Mouse (Mus musculus): ENCODE measurements at regions not wholly inside any gene's neighbourhood (a gene's known extent, or its start where the extent isn't known, plus 50 kb on each side); places are given as distances from the start of the nearest gene placed in this dataset.
"Not testable (repeated sequence)": the region's sequence is repeated elsewhere in the genome, so short reads cannot be mapped to it uniquely, and the experiment has no call there.

- Histone ChIP-seq H3K9ac (ENCODE audit: low read depth, low read length) (no peak overlapping the region), H3K9me3 (ENCODE audit: control insufficient read depth, low read length) (no peaks in the 10 kb centered on the region), H3K27ac (ENCODE audit: low read depth, low read length) (no peak overlapping the region), H3K4me2 (replicated peaks; ENCODE audit: low read depth, low read length) (no peak overlapping the region), H3K4me1 (ENCODE audit: control insufficient read depth, insufficient read depth, low read length) (peaks cover 9% of the 10 kb centered on the region), H3K4me3 (ENCODE audit: low read length) (no peak overlapping the region), H3K36me3 (ENCODE audit: control insufficient read depth, insufficient read depth, low read length) (no peaks in the 10 kb centered on the region), H3K27me3 (ENCODE audit: control insufficient read depth, insufficient read depth, low read length) (no peaks in the 10 kb centered on the region)
- no peak for ATAC-seq (ENCODE audit: low FRiP score, low TSS enrichment)
- WGBS: 89% methylated on average over 3 of the region's 3 CpGs
These were observed 126.4 kb downstream of the Tomm20 start for GRCm38 (mm10) chr8:126819261-126819660.

GRCm38 (mm10) chr8:126816155-126816554 lies 129.5 kb downstream of the Tomm20 start:
- no peak overlapping the region for H3K4me2 ChIP-seq (replicated peaks; ENCODE audit: low read depth, low read length)
- peaks cover 8% of the 10 kb centered on the region for H3K9me3 ChIP-seq (ENCODE audit: control insufficient read depth, low read length)
- no peak for ATAC-seq (ENCODE audit: low FRiP score, low TSS enrichment)
- 76% methylated on average over 3 of the region's 3 CpGs for WGBS
- no peaks in the 10 kb centered on the region for H3K27me3 ChIP-seq (ENCODE audit: control insufficient read depth, insufficient read depth, low read length)
- no peak overlapping the region for H3K9ac ChIP-seq (ENCODE audit: low read depth, low read length)
- no peaks in the 10 kb centered on the region for H3K36me3 ChIP-seq (ENCODE audit: control insufficient read depth, insufficient read depth, low read length)
- H3K4me3 ChIP-seq (ENCODE audit: low read length): no peak overlapping the region
- peaks cover 4% of the 10 kb centered on the region; the same call in 1 of the 2 replicates for H3K4me1 ChIP-seq (ENCODE audit: control insufficient read depth, insufficient read depth, low read length)
- H3K27ac ChIP-seq (ENCODE audit: low read depth, low read length): no peak overlapping the region

DNA sequence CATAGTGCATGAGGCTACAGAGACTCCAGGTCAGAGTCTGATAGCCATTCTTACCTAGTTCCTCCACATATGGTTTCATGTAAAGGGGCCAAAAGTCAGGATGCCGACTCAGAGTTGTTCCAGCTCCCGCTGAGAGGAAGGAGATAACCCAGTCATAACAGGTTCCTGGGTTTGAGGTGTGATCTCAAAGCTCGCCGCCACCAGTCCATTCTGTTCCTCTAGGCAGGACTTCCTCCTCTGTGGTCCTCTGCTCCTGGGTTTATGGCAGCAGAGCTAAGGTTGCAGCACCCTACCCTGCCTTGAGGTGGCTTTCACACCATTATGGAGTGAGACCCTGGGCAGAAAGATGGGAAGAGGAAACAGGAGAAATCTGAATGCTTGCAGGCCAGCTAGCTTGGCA lies 131.2 kb downstream of the Tomm20 start:
- H3K36me3 ChIP-seq (ENCODE audit: control insufficient read depth, insufficient read depth, low read length): no peaks in the 10 kb centered on the region
- no peak overlapping the region for H3K9ac ChIP-seq (ENCODE audit: low read depth, low read length)
- H3K4me1 ChIP-seq (ENCODE audit: control insufficient read depth, insufficient read depth, low read length): no peaks in the 10 kb centered on the region
- H3K9me3 ChIP-seq (ENCODE audit: control insufficient read depth, low read length): peaks cover 8% of the 10 kb centered on the region
- H3K27ac ChIP-seq (ENCODE audit: low read depth, low read length): no peak overlapping the region
- no peaks in the 10 kb centered on the region for H3K27me3 ChIP-seq (ENCODE audit: control insufficient read depth, insufficient read depth, low read length)
- ATAC-seq (ENCODE audit: low FRiP score, low TSS enrichment): no peak
- WGBS: 81% methylated on average over 4 of the region's 4 CpGs
- no peak overlapping the region for H3K4me2 ChIP-seq (replicated peaks; ENCODE audit: low read depth, low read length)
- H3K4me3 ChIP-seq (ENCODE audit: low read length): no peak overlapping the region

DNA sequence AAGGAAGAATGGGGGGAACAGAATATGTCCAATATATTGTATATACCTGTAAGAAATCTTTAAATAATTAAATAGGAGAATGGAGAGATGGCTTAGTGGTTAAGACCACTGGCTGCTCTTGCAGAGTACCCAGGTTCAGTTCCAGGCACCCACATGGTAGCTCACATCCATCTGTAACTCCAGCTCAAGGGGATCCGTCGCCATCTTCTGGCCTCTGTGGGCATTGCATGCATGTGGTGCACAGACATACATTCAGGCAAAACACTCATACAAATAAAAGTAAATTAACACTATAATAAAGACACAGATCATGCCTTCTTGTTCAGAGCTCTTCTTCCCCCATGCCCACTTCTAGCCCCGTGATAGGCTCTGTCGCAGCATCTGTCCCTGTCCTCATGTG lies 132.0 kb downstream of the Tomm20 start:
- ATAC-seq (ENCODE audit: low FRiP score, low TSS enrichment): no peak
- H3K36me3 ChIP-seq (ENCODE audit: control insufficient read depth, insufficient read depth, low read length): no peaks in the 10 kb centered on the region
- WGBS: 82% methylated on average over 4 of the region's 4 CpGs
- no peak overlapping the region for H3K4me2 ChIP-seq (replicated peaks; ENCODE audit: low read depth, low read length)
- no peak overlapping the region for H3K27ac ChIP-seq (ENCODE audit: low read depth, low read length)
- peaks cover 8% of the 10 kb centered on the region for H3K9me3 ChIP-seq (ENCODE audit: control insufficient read depth, low read length)
- H3K27me3 ChIP-seq (ENCODE audit: control insufficient read depth, insufficient read depth, low read length): no peaks in the 10 kb centered on the region
- H3K9ac ChIP-seq (ENCODE audit: low read depth, low read length): no peak overlapping the region
- no peak overlapping the region for H3K4me3 ChIP-seq (ENCODE audit: low read length)
- no peaks in the 10 kb centered on the region for H3K4me1 ChIP-seq (ENCODE audit: control insufficient read depth, insufficient read depth, low read length)

- Histone ChIP-seq H3K4me1 (ENCODE audit: control insufficient read depth, insufficient read depth, low read length) (no peaks in the 10 kb centered on the region), H3K4me3 (ENCODE audit: low read length) (no peak overlapping the region), H3K27me3 (ENCODE audit: control insufficient read depth, insufficient read depth, low read length) (no peaks in the 10 kb centered on the region), H3K36me3 (ENCODE audit: control insufficient read depth, insufficient read depth, low read length) (no peaks in the 10 kb centered on the region), H3K9me3 (ENCODE audit: control insufficient read depth, low read length) (peaks cover 8% of the 10 kb centered on the region), H3K27ac (ENCODE audit: low read depth, low read length) (no peak overlapping the region), H3K4me2 (replicated peaks; ENCODE audit: low read depth, low read length) (no peak overlapping the region), H3K9ac (ENCODE audit: low read depth, low read length) (no peak overlapping the region)
- ATAC-seq (ENCODE audit: low FRiP score, low TSS enrichment): no peak
- WGBS: 96% methylated on average over 5 of the region's 5 CpGs
These were observed 132.9 kb downstream of the Tomm20 start for GRCm38 (mm10) chr8:126812777-126813176.

DNA sequence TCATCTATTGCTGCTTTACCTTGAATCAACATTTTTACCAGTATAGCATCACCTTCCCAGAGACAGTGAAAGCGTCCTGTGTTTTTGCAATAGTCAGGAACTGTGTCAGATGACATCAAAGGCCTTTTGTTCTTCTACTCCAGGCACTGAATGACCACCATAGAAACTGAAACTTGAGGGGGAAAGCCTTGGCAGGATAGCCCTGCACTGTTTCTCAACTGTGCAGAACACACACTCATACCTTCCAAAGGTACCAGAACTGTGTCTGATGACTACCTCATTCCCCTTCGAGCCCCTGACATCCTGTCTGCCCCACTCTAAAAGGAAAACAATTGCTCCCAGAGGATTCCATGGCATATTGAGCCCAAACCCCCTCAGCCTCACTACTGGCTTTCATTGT lies 134.3 kb downstream of the Tomm20 start:
- H3K27ac ChIP-seq (ENCODE audit: low read depth, low read length); H3K27me3 ChIP-seq (ENCODE audit: control insufficient read depth, insufficient read depth, low read length); H3K9me3 ChIP-seq (ENCODE audit: control insufficient read depth, low read length); H3K4me3 ChIP-seq (ENCODE audit: low read length); H3K4me2 ChIP-seq (replicated peaks; ENCODE audit: low read depth, low read length); ATAC-seq (ENCODE audit: low FRiP score, low TSS enrichment); H3K4me1 ChIP-seq (ENCODE audit: control insufficient read depth, insufficient read depth, low read length); H3K36me3 ChIP-seq (ENCODE audit: control insufficient read depth, insufficient read depth, low read length); H3K9ac ChIP-seq (ENCODE audit: low read depth, low read length): not testable (repeated sequence)
- 41% methylated on average over 2 of the region's 2 CpGs for WGBS

- peaks cover 11% of the 10 kb centered on the region for H3K4me1 ChIP-seq (ENCODE audit: control insufficient read depth, insufficient read depth, low read length)
- no peak overlapping the region for H3K4me2 ChIP-seq (replicated peaks; ENCODE audit: low read depth, low read length)
- WGBS: 92% methylated on average over 5 of the region's 5 CpGs
- no peak overlapping the region for H3K27ac ChIP-seq (ENCODE audit: low read depth, low read length)
- ATAC-seq (ENCODE audit: low FRiP score, low TSS enrichment): no peak
- H3K4me3 ChIP-seq (ENCODE audit: low read length): no peak overlapping the region
- H3K9me3 ChIP-seq (ENCODE audit: control insufficient read depth, low read length): peaks cover 8% of the 10 kb centered on the region
- H3K36me3 ChIP-seq (ENCODE audit: control insufficient read depth, insufficient read depth, low read length): no peaks in the 10 kb centered on the region
- H3K9ac ChIP-seq (ENCODE audit: low read depth, low read length): no peak overlapping the region
- no peaks in the 10 kb centered on the region for H3K27me3 ChIP-seq (ENCODE audit: control insufficient read depth, insufficient read depth, low read length)
These were observed 135.1 kb downstream of the Tomm20 start for GRCm38 (mm10) chr8:126810516-126810915.

DNA sequence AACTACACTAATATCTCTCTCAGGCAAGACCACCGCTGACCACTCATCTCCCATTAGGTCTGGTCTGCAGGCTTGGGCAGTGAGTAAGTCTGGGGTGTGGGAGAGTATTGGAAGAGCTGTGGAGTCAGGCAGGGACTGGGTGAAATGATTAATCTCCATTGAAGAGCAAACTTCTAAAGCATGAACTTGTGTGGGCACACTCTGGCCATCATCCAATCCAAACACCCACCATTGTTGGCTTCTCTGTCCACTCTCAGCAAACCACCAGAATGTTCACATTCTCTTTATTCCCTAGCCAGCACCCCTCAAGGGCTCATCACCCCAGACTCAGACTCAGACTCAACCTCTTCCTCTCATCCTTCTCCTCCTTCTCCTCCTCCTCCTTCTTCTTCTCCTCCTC lies 136.3 kb downstream of the Tomm20 start:
- no peak overlapping the region for H3K4me2 ChIP-seq (replicated peaks; ENCODE audit: low read depth, low read length)
- WGBS: 80% methylated on average over 1 of the region's 1 CpGs
- no peaks in the 10 kb centered on the region for H3K27me3 ChIP-seq (ENCODE audit: control insufficient read depth, insufficient read depth, low read length)
- no peaks in the 10 kb centered on the region for H3K36me3 ChIP-seq (ENCODE audit: control insufficient read depth, insufficient read depth, low read length)
- ATAC-seq (ENCODE audit: low FRiP score, low TSS enrichment): no peak
- no peak overlapping the region for H3K27ac ChIP-seq (ENCODE audit: low read depth, low read length)
- H3K9ac ChIP-seq (ENCODE audit: low read depth, low read length): no peak overlapping the region
- peaks cover 18% of the 10 kb centered on the region for H3K4me1 ChIP-seq (ENCODE audit: control insufficient read depth, insufficient read depth, low read length)
- H3K9me3 ChIP-seq (ENCODE audit: control insufficient read depth, low read length): peaks cover 8% of the 10 kb centered on the region
- H3K4me3 ChIP-seq (ENCODE audit: low read length): no peak overlapping the region

- no peak for ATAC-seq (ENCODE audit: low FRiP score, low TSS enrichment)
- no peaks in the 10 kb centered on the region for H3K27me3 ChIP-seq (ENCODE audit: control insufficient read depth, insufficient read depth, low read length)
These were observed 137.1 kb downstream of the Tomm20 start for GRCm38 (mm10) chr8:126808496-126808895.

More at GRCm38 (mm10) chr8:126808496-126808895, 137.1 kb downstream of the Tomm20 start:
- Histone ChIP-seq H3K9ac (ENCODE audit: low read depth, low read length) (no peak overlapping the region), H3K4me1 (ENCODE audit: control insufficient read depth, insufficient read depth, low read length) (peaks cover 18% of the 10 kb centered on the region), H3K9me3 (ENCODE audit: control insufficient read depth, low read length) (peaks cover 8% of the 10 kb centered on the region), H3K27ac (ENCODE audit: low read depth, low read length) (no peak overlapping the region), H3K4me2 (replicated peaks; ENCODE audit: low read depth, low read length) (no peak overlapping the region), H3K36me3 (ENCODE audit: control insufficient read depth, insufficient read depth, low read length) (no peaks in the 10 kb centered on the region), H3K4me3 (ENCODE audit: low read length) (no peak overlapping the region)
- WGBS: 93% methylated on average over 4 of the region's 4 CpGs
